Mouse (Mus musculus) heart, postnatal 0 days (tissue): Measurements from ENCODE around the gene Coil. TPM values are rescaled to one million over a fixed set of nuclear protein-coding genes. Genes with fewer than 3 reads are reported as not detected.

Source experiments
- ATAC-seq: fragments of 200-750 bp; cut with Nextera tagmentation; 2 replicates; pipeline ENCODE4 v1.8.0; 2017; ENCODE audit warnings: low read depth, moderate number of reproducible peaks, moderate library complexity; ENCODE audit not compliant: insufficient read depth
- DNase-seq: peaks from one replicate; pipeline ENCODE4 v3.0.0-alpha.2; 2016; ENCODE audit warnings: low spot score
- H3K27ac ChIP-seq: fragments of 300-500 bp; sonication (generic); 2 replicates; pipeline ENCODE4 v1.5.1; 2014; ENCODE audit warnings: low read depth, mild to moderate bottlenecking
- H3K27me3 ChIP-seq: fragments of 300-500 bp; sonication (generic); 2 replicates; pipeline ENCODE4 v1.6.1; 2014; ENCODE audit warnings: low read length, mixed read lengths; ENCODE audit not compliant: control insufficient read depth, insufficient read depth
- H3K36me3 ChIP-seq: fragments of 300-500 bp; sonication (generic); replicated peaks from 2 replicates; pipeline ENCODE4 v1.6.1; 2014; ENCODE audit warnings: low read length, mixed read lengths; ENCODE audit not compliant: control insufficient read depth, insufficient read depth
- H3K4me1 ChIP-seq: fragments of 300-500 bp; sonication (generic); 2 replicates; pipeline ENCODE4 v1.6.1; 2014; ENCODE audit warnings: antibody characterized with exemption; ENCODE audit not compliant: control insufficient read depth, insufficient read depth
- H3K4me2 ChIP-seq: fragments of 300-500 bp; sonication (generic); 2 replicates; pipeline ENCODE4 v1.6.1; 2014; ENCODE audit warnings: low read depth, mild to moderate bottlenecking, low read length, moderate library complexity
- H3K4me3 ChIP-seq: fragments of 300-500 bp; sonication (generic); 2 replicates; pipeline ENCODE4 v1.5.1; 2014; ENCODE audit warnings: low read depth, low read length
- H3K9ac ChIP-seq: fragments of 300-500 bp; sonication (generic); replicated peaks from 2 replicates; pipeline ENCODE4 v1.6.1; 2014; ENCODE audit warnings: low read depth, low read length, mixed read lengths
- H3K9me3 ChIP-seq: fragments of 300-500 bp; sonication (generic); replicated peaks from 2 replicates; pipeline ENCODE4 v1.6.1; 2016; ENCODE audit warnings: low read length; ENCODE audit not compliant: control insufficient read depth
- CTCF ChIP-seq: IDR thresholded peaks from 2 replicates; pipeline ENCODE4 v1.5.1; 2016; ENCODE audit warnings: antibody characterized with exemption, control low read depth, low read depth
- EP300 ChIP-seq: IDR thresholded peaks from 2 replicates; pipeline ENCODE4 v1.6.1; 2016; ENCODE audit warnings: antibody characterized with exemption, low read depth
- WGBS: fragments of 180-500 bp; shearing (Covaris S2); extraction: QIAGEN DNeasy Blood & Tissue Kit; methylation state at CpG from one replicate; pipeline ENCODE4 v1.1.7; 2014; 5-methylcytosine and 5-hydroxymethylcytosine counted together
- polyA plus RNA-seq: library from polyadenylated mRNA; unstranded; fragments of >200 nt; fragmentation: Nextera tagmentation; extraction: Ambion mirVana; gene quantifications from 2 replicates; pipeline ENCODE4 v1.2.1, GENCODE M21; 2015
- total RNA-seq: library from RNA; depleted of rRNA; stranded (reverse); fragments of >200 nt; gene quantifications from 2 replicates; pipeline ENCODE4 v1.2.3, GENCODE M21; 2014; ENCODE audit warnings: low replicate concordance

Coil gene
- total and polyA plus RNA-seq, 2 experiments from 2014 or later = 4.6 to 8.5 TPM

DNA sequence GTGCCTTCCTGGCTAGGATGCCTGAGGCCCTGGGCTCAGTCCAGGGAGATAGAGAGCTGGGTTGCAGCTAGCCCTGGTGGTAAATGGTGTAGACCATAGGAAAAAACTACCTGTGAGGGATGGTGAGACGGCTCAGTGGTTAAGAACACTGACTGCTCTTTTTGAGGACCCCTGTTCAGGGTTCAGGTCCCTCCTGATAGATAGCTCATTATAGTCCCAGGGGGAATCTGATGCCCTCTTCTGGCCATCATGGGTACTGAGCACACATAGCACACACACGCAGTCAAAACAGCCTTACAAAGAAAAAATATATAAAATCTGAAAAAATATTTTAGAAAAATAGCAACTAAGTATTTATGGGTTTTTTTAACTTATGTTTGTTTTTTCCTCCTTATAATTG, 6.3 kb downstream of the Coil start:
- 95% methylated on average over 2 of the region's 2 CpGs for WGBS
- TF ChIP-seq CTCF (peak; percentile 19; the same call in 1 of the 2 replicates), EP300 (no peak)
- Histone ChIP-seq H3K27ac (no peak overlapping the region), H3K4me1 (peaks cover 6% of the 10 kb centered on the region), H3K9ac (no peak overlapping the region), H3K4me3 (no peak overlapping the region), H3K27me3 (no peaks in the 10 kb centered on the region), H3K36me3 (peaks cover 5% of the 10 kb centered on the region; the same call in 1 of the 2 replicates), H3K4me2 (no peak overlapping the region), H3K9me3 (no peaks in the 10 kb centered on the region)
- ATAC-seq (no peak), DNase-seq (no peak)

DNA sequence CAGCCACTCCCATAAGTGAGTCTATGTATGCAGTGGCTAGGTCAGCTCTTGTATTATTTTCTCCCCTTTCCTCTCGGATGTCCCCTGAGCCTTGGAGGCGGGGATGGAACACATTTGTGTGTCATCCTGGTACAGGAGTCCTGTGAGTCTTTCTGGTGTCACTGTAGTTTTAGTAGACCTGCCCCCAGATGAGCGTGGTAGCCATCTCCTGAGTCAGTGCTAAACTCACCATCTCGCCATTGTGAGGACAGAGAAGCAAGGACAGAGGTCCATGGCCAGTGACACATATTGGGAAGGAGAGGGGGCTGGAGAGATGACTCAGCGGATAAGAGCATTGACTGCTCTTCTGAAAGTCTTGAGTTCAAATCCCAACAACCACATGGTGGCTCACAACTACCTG, 7.1 kb downstream of the Coil start:
- 91% methylated on average over 5 of the region's 5 CpGs for WGBS
- no peak overlapping the region for H3K4me2 ChIP-seq
- no peak for ATAC-seq

DNA sequence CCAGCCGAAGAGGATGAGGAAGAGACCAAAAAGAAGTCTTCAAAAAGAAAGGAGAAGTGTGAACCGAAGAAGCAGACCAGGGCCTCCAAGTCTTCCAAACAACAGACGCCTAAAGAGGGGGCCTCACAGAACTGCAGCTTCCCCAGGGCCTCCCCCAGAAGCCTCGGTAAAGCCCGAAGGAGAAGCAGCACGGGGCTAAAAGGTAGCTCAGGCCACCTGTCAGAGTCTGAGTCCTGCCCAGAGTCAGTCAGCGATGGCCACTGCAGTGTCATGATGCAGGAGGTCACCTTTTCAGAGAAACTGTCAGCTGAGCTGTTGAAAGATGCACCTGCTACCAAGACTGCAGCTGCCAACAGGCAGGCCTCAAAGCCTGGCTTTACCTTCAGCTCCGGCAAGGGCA, 11.3 kb downstream of the Coil start:
- Histone ChIP-seq H3K4me1 (no peaks in the 10 kb centered on the region), H3K9me3 (no peaks in the 10 kb centered on the region), H3K27me3 (no peaks in the 10 kb centered on the region), H3K27ac (no peak overlapping the region), H3K36me3 (peaks cover 25% of the 10 kb centered on the region), H3K9ac (no peak overlapping the region), H3K4me2 (no peak overlapping the region), H3K4me3 (no peak overlapping the region)
- TF ChIP-seq EP300 = no peak
- TF ChIP-seq CTCF = no peak
- ATAC-seq = no peak
- no peak for DNase-seq
- WGBS = 81% methylated on average over 8 of the region's 8 CpGs

More for the DNA sequence above, 7.1 kb downstream of the Coil start:
- no peak overlapping the region for H3K4me3 ChIP-seq
- TF ChIP-seq CTCF (no peak), EP300 (no peak)
- H3K9me3 ChIP-seq = no peaks in the 10 kb centered on the region
- no peak overlapping the region for H3K27ac ChIP-seq
- no peak overlapping the region for H3K9ac ChIP-seq
- no peak for DNase-seq
- H3K27me3 ChIP-seq = no peaks in the 10 kb centered on the region
- peaks cover 8% of the 10 kb centered on the region; the same call in 1 of the 2 replicates for H3K36me3 ChIP-seq
- H3K4me1 ChIP-seq = peaks cover 6% of the 10 kb centered on the region

DNA sequence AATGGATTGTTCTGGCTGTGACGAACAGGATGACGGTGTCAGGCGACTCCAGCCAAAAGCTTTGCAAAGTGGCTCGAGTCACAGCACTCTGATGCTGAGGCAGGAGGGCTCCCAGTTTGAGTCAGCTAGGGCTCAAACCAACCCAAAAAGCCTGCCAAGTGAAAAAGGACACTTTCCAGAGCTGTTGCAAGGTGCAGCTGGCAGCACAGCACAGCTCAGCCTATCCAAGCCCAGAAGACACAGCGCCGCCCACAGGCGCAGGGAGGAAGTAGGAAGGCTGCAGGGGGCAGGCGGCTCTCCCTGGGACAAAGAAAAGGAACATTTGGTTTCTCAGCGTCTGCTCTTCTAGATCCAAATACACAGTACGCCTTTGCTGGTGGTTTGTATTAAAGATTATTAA, 16.6 kb downstream of the Coil start:
- H3K27ac ChIP-seq = no peak overlapping the region
- 83% methylated on average over 10 of the region's 10 CpGs for WGBS

DNA sequence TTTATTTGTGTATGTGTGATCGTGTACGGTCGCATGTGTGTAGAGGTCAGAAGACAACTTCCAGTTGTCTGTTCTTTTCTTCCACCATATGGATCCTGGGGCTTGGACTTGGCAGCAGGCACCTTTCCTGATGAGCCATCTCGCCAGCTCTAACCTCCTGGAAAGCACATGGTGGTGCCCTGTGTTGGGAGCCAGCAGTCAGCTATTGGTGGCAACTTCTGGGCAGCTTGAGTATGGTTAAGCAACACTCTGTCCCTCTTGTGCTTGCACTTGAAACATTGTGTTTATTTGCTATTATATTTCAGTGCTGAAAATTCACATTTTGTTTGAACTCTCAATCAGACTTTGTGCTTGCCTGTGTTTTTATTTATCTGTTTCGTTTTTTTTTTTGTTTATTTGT, 18.9 kb downstream of the Coil start:
- H3K27ac ChIP-seq = no peak overlapping the region
- H3K27me3 ChIP-seq = no peaks in the 10 kb centered on the region
- DNase-seq (no peak), ATAC-seq (no peak)
- WGBS = 75% methylated on average over 5 of the region's 5 CpGs
- H3K9me3 ChIP-seq = no peaks in the 10 kb centered on the region
- no peak overlapping the region for H3K9ac ChIP-seq
- TF ChIP-seq CTCF (no peak), EP300 (no peak)
- no peak overlapping the region for H3K4me3 ChIP-seq
- no peak overlapping the region for H3K4me2 ChIP-seq
- H3K36me3 ChIP-seq = peaks cover 28% of the 10 kb centered on the region
- H3K4me1 ChIP-seq = no peaks in the 10 kb centered on the region

More for the DNA sequence above, 16.6 kb downstream of the Coil start:
- Histone ChIP-seq H3K4me3 (no peak overlapping the region), H3K4me1 (no peaks in the 10 kb centered on the region), H3K9ac (no peak overlapping the region), H3K9me3 (no peaks in the 10 kb centered on the region), H3K4me2 (no peak overlapping the region), H3K27me3 (no peaks in the 10 kb centered on the region), H3K36me3 (peaks cover 34% of the 10 kb centered on the region)
- ATAC-seq = no peak
- TF ChIP-seq CTCF (no peak), EP300 (no peak)
- no peak for DNase-seq

DNA sequence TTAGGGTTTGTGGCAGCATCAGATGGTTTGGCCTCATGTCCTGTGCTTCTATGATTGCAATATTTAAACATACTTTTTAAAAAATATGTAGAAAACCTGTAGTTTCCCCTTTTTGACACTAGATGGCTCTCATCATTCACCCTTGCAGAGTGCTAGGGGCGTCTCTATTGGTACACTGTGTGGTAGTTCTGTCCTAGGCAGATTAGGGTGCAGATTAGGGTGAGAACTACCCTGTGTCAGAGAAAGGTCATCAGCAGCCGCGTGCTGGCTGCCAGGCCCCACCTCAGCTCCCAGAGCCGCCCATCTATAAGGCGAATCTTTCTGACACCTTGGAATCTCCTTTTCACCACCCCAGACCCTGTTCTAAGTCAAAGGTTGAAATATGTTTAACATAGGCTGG, 19.5 kb downstream of the Coil start:
- H3K4me1 ChIP-seq = no peaks in the 10 kb centered on the region
- H3K27me3 ChIP-seq = no peaks in the 10 kb centered on the region
- ATAC-seq = peak; percentile 78
- H3K27ac ChIP-seq = no peak overlapping the region
- H3K4me3 ChIP-seq = no peak overlapping the region
- TF ChIP-seq EP300 (no peak), CTCF (peak; percentile 63)
- DNase-seq = no peak
- H3K36me3 ChIP-seq = peaks cover 28% of the 10 kb centered on the region
- WGBS = 52% methylated on average over 5 of the region's 5 CpGs
- no peak overlapping the region for H3K4me2 ChIP-seq
- no peak overlapping the region for H3K9ac ChIP-seq
- no peaks in the 10 kb centered on the region for H3K9me3 ChIP-seq
